ENCODE assay signal across 10 mouse cellular contexts in the genomic region with DNA sequence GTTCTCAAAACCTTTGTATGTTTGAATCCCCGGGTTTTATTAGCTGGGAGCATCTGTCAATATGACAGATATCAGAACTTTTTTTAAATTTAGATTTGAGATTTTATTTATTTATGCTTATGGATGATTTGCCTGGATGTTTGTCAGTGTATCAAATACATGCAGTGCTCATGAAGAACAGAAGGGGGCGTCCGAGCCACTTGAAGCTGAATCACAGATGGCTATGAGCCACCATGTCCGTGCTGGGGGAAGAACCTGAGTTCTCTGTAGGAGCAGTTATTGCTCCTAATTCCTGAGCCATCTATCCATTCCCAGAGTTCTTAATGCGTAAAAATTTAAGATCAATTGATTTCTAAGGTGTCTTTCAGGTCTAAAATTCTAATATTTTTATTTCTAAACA. TPM values are rescaled to one million over a fixed set of nuclear protein-coding genes. Genes with fewer than 3 reads are reported as not detected.
DNase-seq lines count a peak whose midpoint lies in the region; ATAC-seq and TF ChIP-seq lines count a peak whose summit lies in the region.
"Had no signal": no experiment of that assay in that cellular context is flagged by ENCODE, and none has a peak within 500 bp of the region (broad histone marks: within the 10 kb centered on the region; RNA-seq: fewer than 3 reads in every experiment).

No protein-coding gene starts in this region.

- no peaks in the 10 kb centered on the region for H3K27me3 ChIP-seq in heart, embryonic 11.5 days (ENCODE audit: control insufficient read depth, insufficient read depth, low read length)
- H3K27me3 ChIP-seq in forebrain, embryonic 16.5 days (replicated peaks; ENCODE audit: control insufficient read depth, insufficient read depth, low read length): no peaks in the 10 kb centered on the region
- H3K27me3 ChIP-seq: lung, embryonic 15.5 days had no signal

- no peaks in the 10 kb centered on the region for H3K36me3 ChIP-seq in heart, embryonic 11.5 days (ENCODE audit: control insufficient read depth, insufficient read depth, low read length)
- no peaks in the 10 kb centered on the region for H3K36me3 ChIP-seq in forebrain, embryonic 16.5 days (ENCODE audit: control insufficient read depth, insufficient read depth)
- H3K36me3 ChIP-seq: lung, embryonic 15.5 days had no signal

- WGBS in heart, embryonic 11.5 days (ENCODE audit: insufficient replicate concordance): 15% methylated on average over 5 of the region's 5 CpGs
- 18% methylated on average over 5 of the region's 5 CpGs for WGBS in forebrain, embryonic 16.5 days

- no peak overlapping the region for H3K27ac ChIP-seq in heart, embryonic 11.5 days (ENCODE audit: low read depth, low read length)
- no peak overlapping the region for H3K27ac ChIP-seq in layer of hippocampus, adult 2 months
- no peak overlapping the region for H3K27ac ChIP-seq in forebrain, embryonic 16.5 days (ENCODE audit: low read length)
- H3K27ac ChIP-seq: lung, embryonic 15.5 days had no signal

- H3K9me3 ChIP-seq in heart, embryonic 11.5 days (replicated peaks; ENCODE audit: control insufficient read depth, low read length): no peaks in the 10 kb centered on the region
- H3K9me3 ChIP-seq in forebrain, embryonic 16.5 days (ENCODE audit: control insufficient read depth, low read length): no peaks in the 10 kb centered on the region
- H3K9me3 ChIP-seq: lung, embryonic 15.5 days had no signal

- no peak overlapping the region for H3K4me2 ChIP-seq in heart, embryonic 11.5 days
- H3K4me2 ChIP-seq in forebrain, embryonic 16.5 days (ENCODE audit: low read length): no peak overlapping the region
- H3K4me2 ChIP-seq: lung, embryonic 15.5 days had no signal

- H3K9ac ChIP-seq in heart, embryonic 11.5 days (ENCODE audit: low read depth, low read length): no peak overlapping the region
- no peak overlapping the region for H3K9ac ChIP-seq in forebrain, embryonic 16.5 days (replicated peaks; ENCODE audit: low read depth, low read length)
- H3K9ac ChIP-seq: lung, embryonic 15.5 days had no signal

- peak; percentile 67 for TF ChIP-seq CTCF in layer of hippocampus, adult 2 months (conservative IDR thresholded peaks at IDR 0.05)

- DNase-seq in heart, adult 8-10 months (ENCODE audit: low spot score): peak; percentile 16
- DNase-seq in 416B (ENCODE audit: low read depth): peak; percentile 35
- peak; percentile 4 to 25 for DNase-seq in adrenal gland, adult 18-20 months (ENCODE audit: low spot score in 2 of 2)
- DNase-seq in layer of hippocampus, adult 2 months (ENCODE audit: low spot score in 2 of 2): no peak
- peak; percentile 24 to 65 for DNase-seq in spleen, postnatal 4 days (ENCODE audit: low spot score in 2 of 2)
- DNase-seq in cerebellum, postnatal 25 days: no peak

- no peak overlapping the region for H3K4me3 ChIP-seq in heart, embryonic 11.5 days (ENCODE audit: low read depth, low read length)
- H3K4me3 ChIP-seq in layer of hippocampus, adult 2 months: no peak overlapping the region
- H3K4me3 ChIP-seq in forebrain, embryonic 16.5 days (replicated peaks; ENCODE audit: low read length): no peak overlapping the region
- H3K4me3 ChIP-seq: lung, embryonic 15.5 days had no signal

- ATAC-seq in heart, embryonic 11.5 days (replicated peaks; ENCODE audit: insufficient number of reproducible peaks, low FRiP score, low TSS enrichment): no peak
- no peak for ATAC-seq in forebrain, embryonic 16.5 days

- H3K4me1 ChIP-seq in heart, embryonic 11.5 days (ENCODE audit: control insufficient read depth, insufficient read depth, low read length): no peaks in the 10 kb centered on the region
- H3K4me1 ChIP-seq in forebrain, embryonic 16.5 days (replicated peaks; ENCODE audit: control insufficient read depth, insufficient read depth, low read length): no peaks in the 10 kb centered on the region
- H3K4me1 ChIP-seq: lung, embryonic 15.5 days had no signal

RNA-seq across cellular contexts. Expression of a gene that starts 12.4 kb away (rescaled TPM):
- not detected for total RNA-seq in heart, adult 8-10 months (2022)
- polyA plus RNA-seq in heart, embryonic 11.5 days (2014; fragmentation: Nextera tagmentation; extraction: Ambion mirVana): not detected in 2 replicates
- total RNA-seq in adrenal gland, adult 18-20 months (2021): not detected
- total RNA-seq in layer of hippocampus, adult 2 months (2021): not detected
- polyA plus RNA-seq in forebrain, embryonic 16.5 days (2015; fragmentation: Nextera tagmentation; extraction: Ambion mirVana): not detected in 2 replicates
- polyA plus RNA-seq: heart, embryonic 16.5 days; lung, embryonic 15.5 days had no signal

RNA-seq across cellular contexts. Expression of a gene that starts 19.0 kb away (rescaled TPM):
- not detected for total RNA-seq in heart, adult 8-10 months (2022)
- polyA plus RNA-seq in heart, embryonic 11.5 days (2014; fragmentation: Nextera tagmentation; extraction: Ambion mirVana): not detected in 2 replicates
- total RNA-seq in adrenal gland, adult 18-20 months (2021): not detected
- total RNA-seq in layer of hippocampus, adult 2 months (2021): not detected
- polyA plus RNA-seq in forebrain, embryonic 16.5 days (2015; fragmentation: Nextera tagmentation; extraction: Ambion mirVana): not detected in 2 replicates
- polyA plus RNA-seq: heart, embryonic 16.5 days; lung, embryonic 15.5 days had no signal

RNA-seq across cellular contexts. Expression of a gene that starts 48.1 kb away (rescaled TPM):
- total RNA-seq in heart, adult 8-10 months (2022): not detected
- polyA plus RNA-seq in heart, embryonic 11.5 days (2014; fragmentation: Nextera tagmentation; extraction: Ambion mirVana): not detected in 2 replicates
- not detected for total RNA-seq in adrenal gland, adult 18-20 months (2021)
- not detected for total RNA-seq in layer of hippocampus, adult 2 months (2021)
- polyA plus RNA-seq in forebrain, embryonic 16.5 days (2015; fragmentation: Nextera tagmentation; extraction: Ambion mirVana): not detected in 2 replicates
- polyA plus RNA-seq: heart, embryonic 16.5 days; lung, embryonic 15.5 days had no signal

RNA-seq across cellular contexts. Expression of a gene that starts 53.4 kb away (rescaled TPM):
- total RNA-seq in heart, adult 8-10 months (2022): not detected
- not detected in 2 replicates for polyA plus RNA-seq in heart, embryonic 11.5 days (2014; fragmentation: Nextera tagmentation; extraction: Ambion mirVana)
- total RNA-seq in adrenal gland, adult 18-20 months (2021): not detected
- total RNA-seq in layer of hippocampus, adult 2 months (2021): not detected
- polyA plus RNA-seq in forebrain, embryonic 16.5 days (2015; fragmentation: Nextera tagmentation; extraction: Ambion mirVana): not detected in 2 replicates
- polyA plus RNA-seq: heart, embryonic 16.5 days; lung, embryonic 15.5 days had no signal

Comparison
In these comparisons a context has a peak if more than half of its experiments do, and no peak if none do; other contexts are left out.
1. DNase-seq: peak in heart, adult 8-10 months (single experiment), 416B (single experiment), adrenal gland, adult 18-20 months (2 of 2) and spleen, postnatal 4 days (2 of 2); none in layer of hippocampus, adult 2 months (0 of 2) and cerebellum, postnatal 25 days (0 of 2).